Mouse (Mus musculus) gastrocnemius, adult 8-10 months (tissue): ENCODE measurements around the gene Prb1. TPM values are rescaled to one million over a fixed set of nuclear protein-coding genes. Genes with fewer than 3 reads are reported as not detected.
"Not testable (repeated sequence)": the region's sequence is repeated elsewhere in the genome, so short reads cannot be mapped to it uniquely, and the experiment has no call there.

Source experiments
- DNase-seq, 2 experiments: peaks; one replicate each; pipeline ENCODE4 v3.0.0; 2022; ENCODE audit warnings: low spot score in 2 of 2
- total RNA-seq, 4 experiments: library from RNA; stranded (reverse); gene quantifications; 2 replicates each; pipeline ENCODE4 v1.2.4; 2022

The Prb1 gene
- total RNA-seq, result not detected

DNA sequence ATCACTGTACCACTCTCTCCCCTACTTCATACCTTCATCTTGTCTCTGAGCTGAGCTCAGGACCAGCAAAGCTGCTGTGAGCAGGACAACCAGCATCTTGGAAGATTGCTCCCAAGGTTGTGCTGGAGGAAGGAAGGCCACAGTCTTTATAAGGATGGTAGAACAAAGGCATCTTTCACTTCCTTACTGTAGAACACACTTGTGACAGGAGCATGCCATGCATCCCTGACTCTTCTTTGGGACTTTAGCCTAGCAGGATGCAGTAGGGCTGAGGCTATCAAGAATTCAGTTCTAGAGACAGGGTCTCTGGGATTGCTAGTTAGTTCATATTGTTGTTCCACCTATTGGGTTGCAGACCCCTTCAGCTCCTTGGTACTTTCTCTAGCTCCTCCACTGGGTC is at the start of gene Prb1:
Prb1 (minus strand) TSS at position 101 of the 400 bp plus-strand sequence.
- DNase-seq, result not testable (repeated sequence)

Other genes starting within 250 kb of the Prb1 start
- gene Prpmp5, start 104.2 kb upstream of the Prb1 start, total RNA-seq, result not detected
- gene Gm8882, start 153.6 kb upstream of the Prb1 start, total RNA-seq, result not detected